Mouse (Mus musculus): ENCODE data around the gene Tprkb. TPM values are rescaled to one million over a fixed set of nuclear protein-coding genes. Genes with fewer than 3 reads are reported as not detected.
"Not testable (repeated sequence)": the region's sequence is repeated elsewhere in the genome, so short reads cannot be mapped to it uniquely, and the experiment has no call there.

The Tprkb gene
- polyA plus RNA-seq, 1 experiment from 2014 or later = 17.2 TPM

GRCm38 (mm10) chr6:85927476-85928464, 16.1 kb downstream of the Tprkb start:
- Histone ChIP-seq H3K9ac (ENCODE audit: low read depth, low read length) (no peak overlapping the region), H3K4me1 (ENCODE audit: control insufficient read depth, low read depth, low read length) (no peaks in the 10 kb centered on the region), H3K4me2 (ENCODE audit: low read depth, low read length) (no peak overlapping the region), H3K9me3 (replicated peaks; ENCODE audit: control insufficient read depth, low read length) (no peaks in the 10 kb centered on the region), H3K27ac (ENCODE audit: low read length) (peak overlapping the region; percentile 75), H3K4me3 (ENCODE audit: low read depth, low read length) (no peak overlapping the region), H3K36me3 (ENCODE audit: control insufficient read depth, insufficient read depth) (peaks cover 2% of the 10 kb centered on the region; the same call in 1 of the 2 replicates), H3K27me3 (ENCODE audit: control insufficient read depth, insufficient read depth, low read depth, low read length) (no peaks in the 10 kb centered on the region)
- ATAC-seq (ENCODE audit: low read depth) = peak; percentile 55; the same call in 1 of the 2 replicates
- WGBS (ENCODE audit: insufficient replicate concordance) = 74% methylated on average over 9 of the region's 9 CpGs

GRCm38 (mm10) chr6:85929312-85929711, 17.6 kb downstream of the Tprkb start:
- no peaks in the 10 kb centered on the region for H3K27me3 ChIP-seq (ENCODE audit: control insufficient read depth, insufficient read depth, low read depth, low read length)
- 39% methylated on average over 1 of the region's 1 CpGs for WGBS (ENCODE audit: insufficient replicate concordance)
- no peaks in the 10 kb centered on the region for H3K4me1 ChIP-seq (ENCODE audit: control insufficient read depth, low read depth, low read length)
- peak overlapping the region; percentile 79 for H3K27ac ChIP-seq (ENCODE audit: low read length)
- H3K4me3 ChIP-seq (ENCODE audit: low read depth, low read length) = no peak overlapping the region
- H3K9me3 ChIP-seq (replicated peaks; ENCODE audit: control insufficient read depth, low read length) = no peaks in the 10 kb centered on the region
- ATAC-seq (ENCODE audit: low read depth) = peak; percentile 85
- H3K36me3 ChIP-seq (ENCODE audit: control insufficient read depth, insufficient read depth) = peaks cover 2% of the 10 kb centered on the region; the same call in 1 of the 2 replicates
- H3K4me2 ChIP-seq (ENCODE audit: low read depth, low read length) = no peak overlapping the region
- no peak overlapping the region for H3K9ac ChIP-seq (ENCODE audit: low read depth, low read length)

- Histone ChIP-seq H3K9ac (ENCODE audit: low read depth, low read length) (no peak overlapping the region), H3K27me3 (ENCODE audit: control insufficient read depth, insufficient read depth, low read depth, low read length) (no peaks in the 10 kb centered on the region), H3K4me3 (ENCODE audit: low read depth, low read length) (no peak overlapping the region), H3K27ac (ENCODE audit: low read length) (no peak overlapping the region), H3K9me3 (replicated peaks; ENCODE audit: control insufficient read depth, low read length) (no peaks in the 10 kb centered on the region), H3K4me1 (ENCODE audit: control insufficient read depth, low read depth, low read length) (peaks cover 9% of the 10 kb centered on the region), H3K4me2 (ENCODE audit: low read depth, low read length) (no peak overlapping the region), H3K36me3 (ENCODE audit: control insufficient read depth, insufficient read depth) (no peaks in the 10 kb centered on the region)
- ATAC-seq (ENCODE audit: low read depth) = no peak
- WGBS (ENCODE audit: insufficient replicate concordance) = 62% methylated on average over 8 of the region's 8 CpGs
Measured at GRCm38 (mm10) chr6:85934047-85934446, 22.4 kb downstream of the Tprkb start.

DNA sequence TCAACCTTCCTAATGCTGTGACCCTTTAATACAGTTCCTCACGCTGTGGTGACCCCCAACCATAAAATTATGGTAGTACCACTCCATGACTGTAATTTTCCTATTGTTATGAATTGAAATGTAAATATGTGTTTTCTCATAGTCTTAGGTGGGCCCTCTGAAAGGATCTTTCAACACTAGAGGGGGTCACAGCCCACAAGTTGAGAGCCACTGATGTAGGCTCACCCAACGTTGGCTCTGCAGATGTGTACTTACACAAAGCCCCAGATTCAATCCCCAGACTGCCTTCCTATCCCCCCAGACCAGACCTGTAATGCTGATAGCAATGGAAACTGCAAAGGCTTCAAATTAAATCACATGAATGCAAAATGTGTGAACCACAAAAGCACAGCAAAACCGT, 24.0 kb downstream of the Tprkb start:
- no peak overlapping the region for H3K4me2 ChIP-seq (ENCODE audit: low read depth, low read length)
- H3K4me3 ChIP-seq (ENCODE audit: low read depth, low read length) = no peak overlapping the region
- no peaks in the 10 kb centered on the region for H3K36me3 ChIP-seq (ENCODE audit: control insufficient read depth, insufficient read depth)
- H3K27ac ChIP-seq (ENCODE audit: low read length) = no peak overlapping the region
- H3K27me3 ChIP-seq (ENCODE audit: control insufficient read depth, insufficient read depth, low read depth, low read length) = no peaks in the 10 kb centered on the region
- H3K9ac ChIP-seq (ENCODE audit: low read depth, low read length) = no peak overlapping the region
- WGBS (ENCODE audit: insufficient replicate concordance) = 50% methylated on average over 3 of the region's 3 CpGs
- no peak for ATAC-seq (ENCODE audit: low read depth)
- H3K9me3 ChIP-seq (replicated peaks; ENCODE audit: control insufficient read depth, low read length) = no peaks in the 10 kb centered on the region
- H3K4me1 ChIP-seq (ENCODE audit: control insufficient read depth, low read depth, low read length) = peaks cover 9% of the 10 kb centered on the region

DNA sequence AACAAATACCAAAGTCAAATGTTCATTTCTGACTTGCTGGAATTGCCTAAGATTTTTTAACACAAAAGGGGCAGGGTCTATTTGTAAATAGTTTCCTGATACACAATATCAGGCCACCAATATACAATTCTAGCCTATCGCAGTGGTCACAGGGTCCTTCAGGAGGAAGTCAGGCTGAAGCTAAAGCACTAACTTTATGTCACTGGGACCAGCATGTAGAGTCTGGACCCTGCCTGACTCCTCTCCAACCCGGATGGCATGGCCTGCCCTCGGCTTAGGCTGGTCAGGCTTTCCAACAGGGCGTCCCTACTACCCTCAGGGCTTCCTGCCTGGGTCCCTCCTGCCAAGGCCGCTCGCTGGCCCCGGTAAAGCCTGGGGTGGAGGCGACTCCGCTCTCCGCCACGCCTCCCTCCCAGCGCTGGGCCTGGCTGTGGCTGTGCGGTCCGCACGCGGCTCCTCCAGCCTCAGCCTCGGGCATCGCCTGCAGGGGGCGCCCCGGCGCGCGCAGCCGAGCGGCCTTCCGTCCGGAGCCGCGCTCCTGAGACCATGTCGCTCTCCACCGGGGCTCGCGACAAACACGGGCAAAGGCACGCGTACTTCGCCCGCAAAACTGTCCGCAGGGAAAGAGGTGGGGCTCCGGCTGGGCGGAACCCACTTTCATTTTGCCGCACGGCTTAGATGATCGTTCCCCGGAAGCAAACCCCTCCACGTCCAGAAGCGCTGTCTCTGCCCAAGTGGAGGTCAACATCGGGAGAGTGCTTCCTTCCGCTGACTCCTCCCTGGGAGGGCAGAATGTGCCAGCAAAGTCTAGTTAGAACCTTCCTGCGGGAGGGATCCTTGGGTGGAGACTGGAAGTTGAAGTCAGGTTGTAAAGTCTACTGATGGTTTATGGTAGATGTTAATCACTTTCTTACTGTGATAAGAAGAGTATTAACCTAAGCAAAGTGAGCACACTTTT, 25.1 kb downstream of the Tprkb start:
- Histone ChIP-seq H3K4me2 (ENCODE audit: low read depth, low read length) (peak overlapping the region; percentile 78), H3K4me3 (ENCODE audit: low read depth, low read length) (peak overlapping the region; percentile 70), H3K27ac (ENCODE audit: low read length) (peak overlapping the region; percentile 82), H3K9ac (ENCODE audit: low read depth, low read length) (peak overlapping the region; percentile 69)
- not testable (repeated sequence) for H3K27me3 ChIP-seq (ENCODE audit: control insufficient read depth, insufficient read depth, low read depth, low read length); H3K9me3 ChIP-seq (replicated peaks; ENCODE audit: control insufficient read depth, low read length); H3K36me3 ChIP-seq (ENCODE audit: control insufficient read depth, insufficient read depth); H3K4me1 ChIP-seq (ENCODE audit: control insufficient read depth, low read depth, low read length)
- ATAC-seq (ENCODE audit: low read depth) = peak; percentile 95
- WGBS (ENCODE audit: insufficient replicate concordance) = under 1% methylated on average over 50 of the region's 50 CpGs

DNA sequence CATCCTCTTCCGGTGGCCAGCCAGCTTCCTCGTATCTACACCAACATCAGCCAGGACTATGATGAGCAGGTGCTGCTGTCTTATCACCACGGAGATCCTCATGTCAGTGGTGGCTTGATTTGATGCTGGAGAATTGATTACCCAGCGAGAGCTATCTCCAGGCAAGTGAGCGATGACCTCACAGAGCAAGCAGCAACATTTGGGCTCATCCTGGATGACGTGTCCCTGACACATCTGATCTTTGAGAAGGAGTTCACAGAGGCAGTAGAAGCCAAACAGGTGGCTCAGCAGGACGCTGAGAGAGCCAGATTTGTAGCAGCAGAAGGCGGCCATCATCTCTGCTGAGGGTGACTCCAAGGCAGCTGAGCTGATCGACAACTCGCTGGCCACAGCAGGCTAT, 27.0 kb downstream of the Tprkb start:
- Histone ChIP-seq H3K27ac (ENCODE audit: low read length) (no peak overlapping the region), H3K27me3 (ENCODE audit: control insufficient read depth, insufficient read depth, low read depth, low read length) (no peaks in the 10 kb centered on the region), H3K9me3 (replicated peaks; ENCODE audit: control insufficient read depth, low read length) (no peaks in the 10 kb centered on the region), H3K4me2 (ENCODE audit: low read depth, low read length) (no peak overlapping the region), H3K36me3 (ENCODE audit: control insufficient read depth, insufficient read depth) (peaks cover 3% of the 10 kb centered on the region), H3K4me1 (ENCODE audit: control insufficient read depth, low read depth, low read length) (peaks cover 11% of the 10 kb centered on the region), H3K4me3 (ENCODE audit: low read depth, low read length) (no peak overlapping the region), H3K9ac (ENCODE audit: low read depth, low read length) (no peak overlapping the region)
- WGBS (ENCODE audit: insufficient replicate concordance) = 68% methylated on average over 10 of the region's 10 CpGs
- ATAC-seq (ENCODE audit: low read depth) = no peak

GRCm38 (mm10) chr6:85942469-85942868, 30.8 kb downstream of the Tprkb start:
- WGBS (ENCODE audit: insufficient replicate concordance) = 74% methylated on average over 3 of the region's 3 CpGs
- peaks cover 24% of the 10 kb centered on the region for H3K36me3 ChIP-seq (ENCODE audit: control insufficient read depth, insufficient read depth)
- ATAC-seq (ENCODE audit: low read depth) = no peak
- no peak overlapping the region for H3K9ac ChIP-seq (ENCODE audit: low read depth, low read length)
- H3K4me3 ChIP-seq (ENCODE audit: low read depth, low read length) = no peak overlapping the region
- no peak overlapping the region for H3K4me2 ChIP-seq (ENCODE audit: low read depth, low read length)
- H3K9me3 ChIP-seq (replicated peaks; ENCODE audit: control insufficient read depth, low read length) = no peaks in the 10 kb centered on the region
- peaks cover 4% of the 10 kb centered on the region for H3K4me1 ChIP-seq (ENCODE audit: control insufficient read depth, low read depth, low read length)
- no peak overlapping the region for H3K27ac ChIP-seq (ENCODE audit: low read length)
- no peaks in the 10 kb centered on the region for H3K27me3 ChIP-seq (ENCODE audit: control insufficient read depth, insufficient read depth, low read depth, low read length)

DNA sequence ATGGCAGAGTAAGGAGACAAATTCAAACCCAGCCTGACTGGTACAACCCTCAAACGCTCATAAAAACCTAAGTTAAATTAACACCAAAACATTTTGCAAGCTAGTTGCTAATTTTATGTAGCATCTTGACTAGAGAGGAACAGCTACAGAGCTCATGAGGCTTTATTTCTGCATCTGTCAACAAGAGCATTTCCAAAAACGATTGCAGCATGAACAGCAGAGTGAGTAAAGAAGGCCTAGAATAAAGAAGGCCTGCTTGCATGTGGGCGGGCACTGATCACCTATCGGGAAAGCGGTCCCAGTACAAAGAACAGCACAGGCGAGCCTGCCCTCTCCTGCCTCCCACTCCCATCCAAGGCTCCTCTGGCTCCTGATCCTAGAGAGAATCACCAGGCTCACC, 36.9 kb downstream of the Tprkb start:
- peaks cover 69% of the 10 kb centered on the region for H3K36me3 ChIP-seq (ENCODE audit: control insufficient read depth, insufficient read depth)

More for the DNA sequence above, 36.9 kb downstream of the Tprkb start:
- WGBS (ENCODE audit: insufficient replicate concordance) = 80% methylated on average over 6 of the region's 6 CpGs
- Histone ChIP-seq H3K27ac (ENCODE audit: low read length) (no peak overlapping the region), H3K4me3 (ENCODE audit: low read depth, low read length) (no peak overlapping the region), H3K9me3 (replicated peaks; ENCODE audit: control insufficient read depth, low read length) (no peaks in the 10 kb centered on the region), H3K4me1 (ENCODE audit: control insufficient read depth, low read depth, low read length) (no peaks in the 10 kb centered on the region), H3K27me3 (ENCODE audit: control insufficient read depth, insufficient read depth, low read depth, low read length) (no peaks in the 10 kb centered on the region), H3K4me2 (ENCODE audit: low read depth, low read length) (no peak overlapping the region), H3K9ac (ENCODE audit: low read depth, low read length) (no peak overlapping the region)
- ATAC-seq (ENCODE audit: low read depth) = no peak

Data from liver, embryonic 16.5 days (tissue).